Mouse (Mus musculus) kidney, adult 2 months (tissue): ENCODE measurements at regions not wholly inside any gene's neighbourhood (a gene's known extent, or its start where the extent isn't known, plus 50 kb on each side); places are given as distances from the start of the nearest gene placed in this dataset.
A peak's percentile ranks its signal among the peaks of the same experiment; 100 is the strongest.

Source experiments
- DNase-seq: peaks from one replicate; pipeline ENCODE4 v3.0.0; 2021
- H3K27ac ChIP-seq: fragments of 200-500 bp; 2 replicates; pipeline ENCODE4 v1.5.1; 2012; ENCODE audit warnings: low read depth, low read length, control low read depth, inconsistent platforms; ENCODE audit not compliant: insufficient read depth
- H3K27me3 ChIP-seq: fragments of 200-500 bp; replicated peaks from 2 replicates; pipeline ENCODE4 v1.6.1; 2012; ENCODE audit warnings: mild to moderate bottlenecking, moderate library complexity, low read length, inconsistent platforms; ENCODE audit not compliant: control insufficient read depth, insufficient read depth
- H3K36me3 ChIP-seq: fragments of 200-500 bp; 2 replicates; pipeline ENCODE4 v1.6.1; 2012; ENCODE audit warnings: mild to moderate bottlenecking, moderate library complexity, low read length, inconsistent platforms; ENCODE audit not compliant: control insufficient read depth, insufficient read depth
- H3K4me1 ChIP-seq: fragments of 200-500 bp; 2 replicates; pipeline ENCODE4 v1.6.1; 2011; ENCODE audit warnings: low read length; ENCODE audit not compliant: control insufficient read depth, insufficient read depth
- H3K4me3 ChIP-seq: fragments of 200-500 bp; 2 replicates; pipeline ENCODE4 v1.5.1; 2011; ENCODE audit warnings: mild to moderate bottlenecking, low read depth, low read length, control low read depth; ENCODE audit not compliant: insufficient read depth
- CTCF ChIP-seq: fragments of 200-500 bp; conservative IDR thresholded peaks from 2 replicates; pipeline ENCODE4 v1.5.1; 2011; ENCODE audit warnings: low read depth, mild to moderate bottlenecking, control low read depth, low read length, moderate library complexity, mixed read lengths; ENCODE audit not compliant: insufficient read depth, insufficient read length
- POLR2A ChIP-seq: fragments of 200-500 bp; IDR thresholded peaks from one replicate; pipeline ENCODE4 v1.6.1; 2011; ENCODE audit warnings: low read depth, low read length, control low read depth
- WGBS: fragments of 180-500 bp; shearing (Covaris S2); methylation state at CpG from one replicate; pipeline ENCODE4 v1.1.7; 2018; 5-methylcytosine and 5-hydroxymethylcytosine counted together

DNA sequence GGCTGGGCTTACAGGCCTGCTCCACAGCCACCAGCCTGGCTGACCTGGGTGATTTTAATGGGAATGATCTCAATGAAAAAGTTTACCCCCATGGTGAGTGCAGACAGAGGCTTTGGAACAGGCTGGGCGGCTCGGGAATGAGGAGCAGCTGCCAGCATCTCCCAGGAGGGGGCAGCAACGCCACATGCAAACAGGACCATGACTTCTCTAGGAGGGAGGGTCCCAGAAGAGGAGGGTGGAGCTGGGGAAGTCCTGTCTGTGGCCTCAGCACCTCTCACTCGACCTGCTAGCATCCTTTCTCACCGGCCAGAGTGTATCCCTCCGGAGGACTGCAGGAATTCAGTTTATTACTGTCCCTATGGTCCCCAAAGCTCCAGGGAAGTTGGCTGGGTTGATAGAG is 88.2 kb downstream of the Smim20 start:
- 2% methylated on average over 6 of the region's 6 CpGs for WGBS
- no peaks in the 10 kb centered on the region for H3K4me1 ChIP-seq
- no peak overlapping the region for H3K27ac ChIP-seq
- no peaks in the 10 kb centered on the region for H3K36me3 ChIP-seq
- no peaks in the 10 kb centered on the region for H3K27me3 ChIP-seq
- no peak overlapping the region for H3K4me3 ChIP-seq
- peak; percentile 96 for TF ChIP-seq CTCF
- no peak for TF ChIP-seq POLR2A
- peak; percentile 72 for DNase-seq

DNA sequence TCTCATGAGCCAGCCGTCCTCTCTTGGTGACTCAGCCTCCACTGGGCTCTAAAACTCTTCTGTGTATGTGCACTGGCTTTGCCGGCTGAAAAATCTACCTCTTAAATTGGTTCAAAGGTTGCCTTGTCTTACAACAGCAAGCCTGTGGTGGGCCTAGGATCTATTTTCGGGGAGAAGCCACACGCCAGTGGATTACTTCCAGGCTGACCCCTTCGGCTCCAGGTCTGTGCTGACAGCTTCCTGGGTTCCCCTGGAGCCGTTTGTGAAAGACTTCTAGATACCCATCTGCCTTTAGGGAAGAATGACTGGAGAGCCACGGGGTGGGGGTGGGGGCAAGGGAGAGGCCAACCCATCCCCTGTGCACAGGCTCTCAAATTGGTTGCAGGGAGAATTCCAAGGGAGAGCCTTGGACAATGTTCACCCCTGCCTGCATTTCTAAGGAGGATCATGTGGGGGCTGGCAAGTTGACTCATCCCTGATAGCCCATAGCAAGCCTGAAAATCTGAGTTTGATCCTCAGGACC is 90.3 kb downstream of the Smim20 start:
- Histone ChIP-seq H3K27me3 (no peaks in the 10 kb centered on the region), H3K4me3 (no peak overlapping the region), H3K36me3 (no peaks in the 10 kb centered on the region), H3K27ac (no peak overlapping the region), H3K4me1 (no peaks in the 10 kb centered on the region)
- 68% methylated on average over 7 of the region's 7 CpGs for WGBS
- DNase-seq: no peak
- TF ChIP-seq CTCF (no peak), POLR2A (no peak)

DNA sequence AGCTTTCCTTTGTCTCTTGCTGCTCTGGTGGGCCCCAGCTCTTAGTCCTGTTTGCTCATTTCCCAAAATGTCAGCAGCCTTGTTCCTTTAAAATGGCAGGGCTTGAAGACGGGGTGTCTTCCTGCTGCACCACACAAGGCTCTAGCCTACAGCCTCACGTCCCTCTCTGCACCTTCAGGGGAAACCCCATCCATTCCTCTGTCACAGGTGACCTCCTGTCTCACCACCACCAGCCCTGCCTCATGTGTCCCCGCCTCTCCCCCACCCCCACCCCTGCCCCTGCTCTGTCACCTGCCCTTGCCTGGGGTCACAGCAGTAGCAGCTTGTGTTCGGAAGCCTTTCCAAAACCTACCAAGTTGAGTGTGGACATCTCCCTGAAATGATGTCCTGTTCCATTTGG is 91.3 kb downstream of the Smim20 start:
- no peaks in the 10 kb centered on the region for H3K4me1 ChIP-seq
- 62% methylated on average over 4 of the region's 4 CpGs for WGBS
- no peak for DNase-seq
- H3K36me3 ChIP-seq: no peaks in the 10 kb centered on the region
- no peaks in the 10 kb centered on the region for H3K27me3 ChIP-seq
- H3K27ac ChIP-seq: no peak overlapping the region
- TF ChIP-seq CTCF: no peak
- no peak for TF ChIP-seq POLR2A
- no peak overlapping the region for H3K4me3 ChIP-seq

DNA sequence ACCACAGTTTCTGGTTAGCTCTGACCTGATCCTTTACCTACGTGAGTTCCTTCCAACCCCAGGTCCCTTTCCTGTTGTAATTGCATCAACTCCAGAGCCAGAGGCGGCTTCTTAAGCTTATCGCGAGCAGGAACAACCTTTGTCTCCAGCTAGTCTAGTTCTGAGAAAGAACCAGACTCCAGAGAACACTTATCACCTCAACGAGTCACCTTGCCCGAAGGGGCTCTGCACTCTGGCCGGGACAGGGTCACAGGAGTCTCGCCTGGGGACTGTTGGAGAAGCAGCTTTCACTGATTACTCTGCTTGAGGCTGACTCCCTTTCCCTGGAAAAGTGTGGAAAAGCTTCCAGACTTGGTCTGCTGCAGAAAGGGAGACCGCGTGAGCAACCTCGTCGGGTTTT is 93.0 kb downstream of the Smim20 start:
- Histone ChIP-seq H3K27me3 (no peaks in the 10 kb centered on the region), H3K36me3 (no peaks in the 10 kb centered on the region), H3K4me3 (no peak overlapping the region), H3K4me1 (no peaks in the 10 kb centered on the region), H3K27ac (no peak overlapping the region)
- 70% methylated on average over 12 of the region's 12 CpGs for WGBS
- TF ChIP-seq POLR2A (no peak), CTCF (no peak)
- DNase-seq: no peak

DNA sequence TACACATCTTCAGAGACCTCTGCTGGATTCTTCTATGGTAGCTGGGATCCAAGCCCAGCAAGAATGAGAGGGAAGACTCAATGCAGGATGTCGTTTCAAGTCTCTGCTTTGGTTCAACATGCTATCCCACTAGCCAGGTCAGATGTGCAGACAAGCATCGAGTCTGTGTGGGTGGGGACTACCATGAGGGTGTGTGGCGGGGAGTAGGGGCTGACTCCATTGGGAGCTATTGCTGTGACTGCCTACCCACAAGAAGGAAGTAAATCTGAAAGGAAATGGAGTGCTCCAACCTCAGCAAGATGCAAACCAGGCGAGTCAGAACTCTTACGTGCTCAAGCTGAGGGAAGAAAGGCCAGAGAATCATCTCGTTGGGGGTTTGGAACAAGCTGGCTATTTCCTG is 94.4 kb downstream of the Smim20 start:
- 86% methylated on average over 6 of the region's 6 CpGs for WGBS
- DNase-seq: no peak
- Histone ChIP-seq H3K36me3 (no peaks in the 10 kb centered on the region), H3K27me3 (no peaks in the 10 kb centered on the region), H3K27ac (no peak overlapping the region), H3K4me3 (no peak overlapping the region), H3K4me1 (no peaks in the 10 kb centered on the region)
- TF ChIP-seq POLR2A (no peak), CTCF (no peak)

DNA sequence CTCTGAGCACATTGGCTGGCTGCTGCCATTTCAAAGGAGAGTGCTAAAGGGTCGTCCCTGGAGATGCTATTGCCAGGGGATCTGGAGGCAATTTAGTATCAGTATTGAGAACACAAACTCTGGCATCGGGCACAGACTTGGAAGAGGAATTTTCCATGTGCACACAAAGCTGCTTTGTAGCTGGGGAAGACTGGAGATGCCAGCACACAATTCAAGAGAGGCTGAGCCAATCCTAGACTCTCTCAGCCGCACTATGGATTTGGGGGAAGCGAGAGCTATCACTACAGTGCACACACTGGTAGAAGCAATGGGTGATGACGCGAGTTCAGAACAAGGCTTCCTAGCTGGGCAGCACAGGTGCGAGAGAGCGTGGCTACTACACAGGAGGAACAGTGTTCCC is 97.0 kb downstream of the Smim20 start:
- WGBS: 80% methylated on average over 8 of the region's 8 CpGs
- H3K4me3 ChIP-seq: no peak overlapping the region
- H3K36me3 ChIP-seq: no peaks in the 10 kb centered on the region
- H3K27ac ChIP-seq: no peak overlapping the region
- H3K27me3 ChIP-seq: no peaks in the 10 kb centered on the region
- no peak for DNase-seq
- no peaks in the 10 kb centered on the region for H3K4me1 ChIP-seq
- TF ChIP-seq CTCF: no peak
- no peak for TF ChIP-seq POLR2A

DNA sequence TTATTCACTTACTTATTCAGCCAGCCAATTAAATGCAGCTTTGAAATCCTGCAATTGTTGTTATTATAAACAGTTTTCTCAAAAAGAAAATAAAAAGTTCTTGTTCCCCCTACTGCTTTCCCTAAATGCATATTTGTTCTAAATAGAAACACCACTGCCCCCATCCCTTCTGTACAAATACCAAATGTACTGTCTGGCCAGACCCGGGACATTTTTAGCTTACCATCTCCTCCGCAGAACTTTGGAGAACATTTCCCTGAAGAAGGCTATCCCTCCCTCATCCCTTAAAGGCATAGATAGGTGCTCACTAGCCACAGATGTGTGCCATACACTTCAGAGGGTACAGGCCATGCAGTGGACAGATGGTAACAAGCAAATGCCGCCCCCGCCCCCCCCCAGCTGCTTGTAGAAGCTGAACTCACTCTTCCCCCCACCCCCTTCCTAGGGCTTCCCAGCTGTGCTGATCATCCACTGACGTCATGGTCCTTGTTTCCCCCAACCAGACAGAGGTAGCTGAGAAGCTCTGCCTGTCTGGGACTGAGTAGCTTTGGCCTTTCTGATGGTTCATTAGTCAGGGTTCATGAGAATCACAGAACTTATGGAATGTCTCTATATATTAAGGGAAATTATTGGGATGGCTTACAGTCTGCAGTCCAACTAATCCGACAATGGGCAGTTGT is 98.9 kb upstream of the Rbpj start:
- no peak for DNase-seq
- TF ChIP-seq CTCF (no peak), POLR2A (no peak)
- Histone ChIP-seq H3K27me3 (no peaks in the 10 kb centered on the region), H3K27ac (no peak overlapping the region), H3K4me3 (no peak overlapping the region), H3K4me1 (no peaks in the 10 kb centered on the region), H3K36me3 (no peaks in the 10 kb centered on the region)
- 70% methylated on average over 6 of the region's 6 CpGs for WGBS
